Mouse (Mus musculus) gastrocnemius, postnatal 14 days (tissue): ENCODE data around the gene Gne. TPM values are rescaled to one million over a fixed set of nuclear protein-coding genes. Genes with fewer than 3 reads are reported as not detected.

Source experiments
- DNase-seq: peaks from one replicate; pipeline ENCODE4 v3.0.0; 2021; ENCODE audit warnings: mixed read lengths
- intact Hi-C: fragments of 180-260 bp; cut with DNase I; formaldehyde crosslinking; loops from one replicate; pipeline ENCODE4 v1.15.1; 2025; ENCODE audit warnings: low total_unique reads
- long read RNA-seq, 2 experiments: library from polyadenylated mRNA; stranded (forward); transcript quantifications; one replicate each; pipeline ENCODE4 v2.0.0; 2021
- total RNA-seq, 2 experiments: library from RNA; stranded (reverse); gene quantifications; 2 replicates each; pipeline ENCODE4 v1.2.3; 2021

Gene Gne
- 10 to 100 TPM; 12.4 to 13.0 TPM for total RNA-seq
- long read RNA-seq, experiment 1, transcript Gne-202 (12 exons, 2,920 nt), result major isoform, 8 of 13 reads
- long read RNA-seq, experiment 1, partial matches to known transcripts, result 1 of 13 reads
- long read RNA-seq, experiment 1, other reads (novel, unspliced or antisense), result 4 of 13 reads
- long read RNA-seq, experiment 2, transcript Gne-202 (12 exons, 2,920 nt), result major isoform, 8 of 11 reads
- long read RNA-seq, experiment 2, partial matches to known transcripts, result 1 of 11 reads
- long read RNA-seq, experiment 2, other reads (novel, unspliced or antisense), result 2 of 11 reads

DNA sequence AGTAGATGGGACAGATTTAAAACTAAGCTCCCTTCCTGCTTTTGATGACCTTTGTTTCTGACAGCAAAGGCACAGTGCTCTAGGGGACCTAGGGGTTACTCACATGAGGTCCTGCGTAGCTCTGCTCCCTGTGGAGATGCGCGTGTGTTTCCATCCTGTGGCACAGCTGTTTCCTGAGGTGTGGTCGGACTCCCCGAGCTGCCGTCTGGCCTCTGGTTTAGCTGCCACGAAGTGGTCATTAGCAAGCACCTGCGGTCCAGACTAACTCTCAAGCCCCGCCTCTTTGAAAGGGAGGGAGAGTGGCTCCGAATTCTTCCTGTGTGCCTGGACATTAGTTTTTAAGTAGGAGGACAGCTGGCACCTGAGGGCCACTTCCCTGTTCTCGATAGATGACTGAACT, at the start of gene Gne:
Gene Gne, minus strand, starts transcription at position 233 of the 400 bp plus-strand sequence.
- no peak for DNase-seq
- intact Hi-C loops, result no loop called here

DNA sequence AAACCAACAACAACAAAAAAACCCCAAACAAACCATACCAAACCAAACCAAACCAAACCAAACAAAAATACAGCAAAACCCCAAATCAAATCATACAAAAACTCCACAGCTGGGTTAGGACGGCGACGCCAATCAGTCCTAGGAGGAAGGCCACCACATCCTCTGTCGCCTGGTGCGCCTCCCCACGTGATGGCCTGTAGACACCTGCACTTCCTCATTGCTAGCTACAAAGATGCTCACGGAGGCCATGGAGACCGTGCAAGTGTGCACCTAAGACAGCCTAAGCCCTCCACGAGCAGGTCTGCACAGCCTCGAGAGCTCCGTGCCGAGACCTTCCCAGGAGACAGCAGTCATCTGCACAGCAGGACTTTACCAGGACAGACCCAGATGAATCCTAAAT, 42.8 kb upstream of the Gne start:
- intact Hi-C loops, result no loop called here

DNA sequence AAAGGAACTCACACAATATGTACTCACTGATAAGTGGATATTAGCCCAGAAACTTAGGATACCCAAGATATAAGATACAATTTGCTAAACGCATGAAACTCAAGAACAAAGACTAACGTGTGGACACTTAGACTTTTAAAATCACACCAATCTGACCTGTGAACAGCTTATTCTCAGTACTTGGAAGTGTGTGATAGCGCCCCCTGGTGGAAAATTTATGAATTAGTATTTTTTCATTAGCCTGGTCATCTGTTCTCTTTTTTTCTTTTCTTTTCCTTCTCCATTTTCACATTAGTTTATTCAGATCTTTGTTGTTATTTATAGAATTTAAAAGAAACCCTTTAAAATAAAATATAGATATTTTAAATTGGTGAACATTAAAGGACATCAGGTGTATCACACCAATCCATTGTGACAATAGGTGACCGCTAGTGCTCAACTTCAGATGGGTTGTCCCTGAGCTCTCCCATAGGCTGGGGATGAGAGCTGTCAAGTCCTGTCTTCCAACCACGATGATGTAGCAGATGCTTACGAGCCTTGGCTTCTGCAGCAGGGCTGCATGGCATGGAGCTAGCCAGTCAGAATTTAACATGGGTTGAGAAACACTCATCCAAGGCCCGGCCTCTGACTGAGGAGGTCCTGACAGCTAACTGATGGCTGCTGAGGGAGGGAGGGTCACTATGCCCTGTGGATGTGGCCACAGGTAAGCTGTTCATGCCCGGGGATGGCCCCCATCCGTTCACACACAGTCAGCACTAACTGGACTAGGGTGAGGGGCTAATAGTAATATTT, 35.6 kb upstream of the Gne start:
- intact Hi-C loops, result no loop called here
- DNase-seq, result no peak

More for the DNA sequence above, 42.8 kb upstream of the Gne start:
- DNase-seq, result no peak

DNA sequence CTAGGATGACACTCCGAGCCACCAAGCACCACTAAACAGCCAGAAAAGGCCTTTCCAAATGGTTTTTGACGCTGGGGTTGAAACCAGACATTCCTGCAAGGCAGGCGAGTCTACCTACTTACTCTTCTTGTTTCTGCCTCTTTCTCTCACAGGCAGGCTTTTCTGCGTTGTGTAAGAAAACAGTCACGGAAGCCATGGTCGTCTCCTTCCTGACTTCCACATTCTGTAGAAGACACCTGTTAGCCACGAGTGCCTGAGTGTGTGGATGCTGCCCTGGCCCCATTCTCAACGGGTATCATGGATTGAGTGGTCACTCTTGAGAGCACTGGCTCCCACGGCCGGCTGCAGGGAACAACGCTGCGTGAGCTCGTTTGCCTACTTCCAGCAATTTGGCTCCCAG, 31.1 kb upstream of the Gne start:
- intact Hi-C loops, result no loop called here

DNA sequence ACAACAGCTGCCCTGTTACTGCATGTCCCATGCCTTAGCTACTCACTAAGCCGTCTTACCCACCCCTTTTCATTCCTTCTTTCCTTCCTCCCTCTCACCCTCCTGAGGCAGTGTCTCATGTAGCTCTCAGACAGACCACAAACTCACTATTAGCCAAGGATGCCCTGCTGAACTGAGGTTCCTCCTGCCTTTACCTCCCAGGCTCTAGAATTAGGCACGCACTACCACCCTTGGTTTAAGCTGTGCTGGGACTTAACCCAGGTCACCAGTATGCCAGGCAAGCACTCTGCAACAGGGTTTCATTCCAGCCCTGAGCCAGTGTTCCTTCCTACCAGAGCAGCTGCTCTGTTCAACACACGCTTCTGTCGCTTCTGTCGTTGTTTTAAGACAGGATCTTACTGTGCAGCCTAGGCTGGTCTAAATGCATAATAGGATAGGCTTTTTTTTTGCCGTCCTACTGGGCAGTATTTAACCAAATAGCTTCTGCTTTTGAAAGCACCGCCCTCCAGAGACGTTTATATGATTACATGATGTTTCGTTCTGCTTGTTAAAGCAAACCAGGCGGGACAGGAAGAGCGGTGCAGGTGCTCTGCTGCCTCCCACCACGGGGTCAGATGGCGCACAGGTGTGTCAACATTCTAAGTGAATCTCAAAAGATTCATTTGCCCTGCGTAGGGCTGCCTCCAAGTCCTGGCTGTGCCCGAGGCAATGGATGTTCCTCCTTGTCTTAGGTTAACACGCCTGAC, 29.6 kb upstream of the Gne start:
- DNase-seq, result no peak
- intact Hi-C loops, result no loop called here

More for the DNA sequence above, 31.1 kb upstream of the Gne start:
- no peak for DNase-seq

DNA sequence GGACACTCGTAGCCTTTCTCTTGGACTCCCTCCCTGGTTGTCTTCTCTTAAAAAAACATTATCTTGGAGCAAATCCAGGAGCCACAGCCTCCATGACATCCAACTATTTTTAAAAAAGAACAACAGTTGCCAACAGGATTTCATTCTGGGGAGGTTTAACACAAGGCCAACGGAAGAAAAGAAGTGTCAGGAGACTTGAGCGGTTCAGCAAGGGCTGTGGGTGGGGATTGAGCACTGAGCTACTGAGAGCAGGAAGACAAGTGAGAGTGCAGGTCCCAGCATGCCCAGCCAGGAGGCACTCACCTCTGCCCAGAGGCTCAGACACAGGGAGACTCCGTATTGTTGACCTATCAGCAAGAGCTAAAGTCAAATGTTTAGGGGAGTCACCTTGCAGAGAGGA, 28.8 kb upstream of the Gne start:
- DNase-seq, result no peak
- intact Hi-C loops, result no loop called here

DNA sequence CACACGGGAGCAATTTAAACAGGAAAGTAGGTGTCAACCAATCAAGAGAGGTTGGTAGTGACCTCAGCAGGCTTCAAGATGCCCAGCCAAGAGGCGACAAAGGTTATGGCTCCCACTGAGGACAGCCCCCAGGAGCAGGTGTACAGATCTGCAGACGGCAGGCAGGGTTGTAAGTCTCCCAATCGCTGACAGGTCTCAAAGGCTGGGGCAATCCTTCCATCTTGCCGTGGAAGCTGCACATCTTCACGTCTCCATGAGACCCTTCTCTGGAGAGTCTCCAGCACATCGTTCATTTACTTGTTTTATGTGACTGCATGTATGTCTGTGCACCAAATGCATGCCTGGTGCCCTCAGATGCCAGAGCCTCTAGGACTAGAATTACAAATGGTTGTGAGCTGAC, 26.8 kb upstream of the Gne start:
- intact Hi-C loops, result no loop called here

DNA sequence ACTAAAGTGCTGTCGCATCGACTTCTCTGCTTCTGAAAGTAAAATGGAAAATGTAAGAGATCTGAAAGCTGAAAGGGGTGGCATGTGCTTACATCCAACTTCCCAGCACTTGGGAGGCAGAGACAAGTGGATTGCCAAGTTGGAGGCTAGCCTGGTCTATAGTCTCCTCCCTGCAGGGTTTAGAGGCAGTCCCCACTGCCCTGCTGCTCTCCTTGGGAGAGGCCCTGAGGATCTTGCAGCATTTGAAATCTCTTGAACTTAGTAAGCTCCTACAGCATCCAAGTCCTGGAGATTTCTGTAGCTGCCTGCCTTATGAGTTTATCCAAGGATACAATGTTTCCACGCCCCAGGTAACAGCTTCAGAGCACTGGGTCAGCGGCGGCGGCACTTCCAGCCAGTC, 24.3 kb upstream of the Gne start:
- DNase-seq, result no peak
- intact Hi-C loops, result no loop called here

More for the DNA sequence above, 26.8 kb upstream of the Gne start:
- no peak for DNase-seq

DNA sequence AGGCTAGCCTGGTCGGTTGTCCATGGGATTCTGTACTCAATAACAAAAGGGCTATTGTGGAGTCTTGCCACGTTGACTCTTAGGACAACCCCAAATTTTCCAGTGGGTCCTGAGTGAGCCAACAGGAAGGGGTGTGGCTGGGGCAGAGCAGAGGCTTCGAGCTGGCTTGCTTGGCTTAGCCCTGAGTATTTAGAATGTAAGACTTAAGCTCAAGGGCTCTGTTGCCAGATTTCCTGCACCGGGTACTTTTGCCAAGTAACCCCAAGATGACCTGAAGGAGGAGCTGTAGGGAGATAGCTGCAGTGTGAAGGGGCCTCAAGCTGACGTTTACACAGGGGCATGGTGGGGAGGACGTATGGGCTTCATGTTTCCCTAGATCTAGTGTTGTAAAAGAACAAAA, 23.4 kb upstream of the Gne start:
- DNase-seq, result no peak
- intact Hi-C loops, result no loop called here

DNA sequence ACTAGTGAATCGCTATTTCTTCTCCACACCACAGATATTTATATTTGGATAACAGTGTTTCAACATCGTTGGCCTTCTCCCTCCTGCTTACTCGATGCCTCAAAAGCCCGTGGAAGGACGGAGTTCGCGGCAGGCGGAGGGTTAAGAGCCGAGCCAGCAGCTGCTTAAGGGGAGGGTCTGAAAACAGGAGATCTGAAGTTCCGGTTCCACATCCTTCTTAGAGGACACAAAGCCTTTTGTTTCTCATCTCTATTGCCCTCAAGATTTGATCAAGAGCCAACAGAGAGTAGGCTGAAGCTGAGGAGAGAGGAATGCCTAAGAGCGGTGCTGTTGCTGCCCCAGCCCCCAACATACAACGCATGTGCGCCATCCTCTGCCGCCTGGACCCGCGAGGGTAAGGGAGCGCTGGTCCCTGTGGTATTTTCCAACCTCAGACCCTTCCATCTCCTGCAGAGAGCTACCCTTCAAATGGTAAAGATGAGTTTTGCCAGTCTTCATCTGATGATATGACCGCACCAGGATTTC, 22.4 kb upstream of the Gne start:
- no peak for DNase-seq

DNA sequence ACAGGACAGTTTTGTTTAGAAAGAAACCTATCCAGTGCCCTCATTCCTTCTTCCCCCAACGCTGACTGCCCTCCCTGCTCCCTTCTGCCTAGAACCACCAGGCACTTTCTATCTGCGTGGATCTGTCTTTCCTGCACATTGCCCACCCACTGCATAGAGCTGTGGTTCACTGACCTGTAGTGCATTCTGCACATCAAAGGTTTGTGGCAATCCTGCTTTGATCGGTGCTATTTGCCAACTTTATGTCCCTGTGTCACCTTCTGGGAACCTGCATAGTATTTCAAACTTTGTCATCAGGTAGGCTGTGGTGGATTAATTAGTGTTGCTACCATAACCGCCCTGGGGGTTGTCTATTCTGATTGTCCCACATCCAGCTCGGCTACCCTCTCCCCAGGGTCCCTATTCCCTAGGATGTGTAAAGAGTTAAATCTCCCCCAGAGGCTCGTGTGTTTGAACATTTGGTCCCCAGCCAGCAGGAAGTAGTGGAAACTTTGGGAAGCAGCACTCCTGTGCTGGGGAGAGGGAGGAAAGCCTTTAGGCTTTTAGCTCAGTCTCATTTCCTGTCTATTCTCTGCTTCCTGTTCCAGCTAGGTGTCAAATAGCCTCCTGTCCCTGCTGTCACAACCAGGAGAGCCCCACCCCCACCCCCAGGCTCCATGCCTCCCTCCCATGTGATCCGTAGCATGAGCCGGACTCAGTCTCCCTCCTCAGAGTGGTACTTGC, 20.4 kb upstream of the Gne start:
- DNase-seq, result no peak
- intact Hi-C loops, result no loop called here

More for the DNA sequence above, 22.4 kb upstream of the Gne start:
- intact Hi-C loops, result no loop called here

DNA sequence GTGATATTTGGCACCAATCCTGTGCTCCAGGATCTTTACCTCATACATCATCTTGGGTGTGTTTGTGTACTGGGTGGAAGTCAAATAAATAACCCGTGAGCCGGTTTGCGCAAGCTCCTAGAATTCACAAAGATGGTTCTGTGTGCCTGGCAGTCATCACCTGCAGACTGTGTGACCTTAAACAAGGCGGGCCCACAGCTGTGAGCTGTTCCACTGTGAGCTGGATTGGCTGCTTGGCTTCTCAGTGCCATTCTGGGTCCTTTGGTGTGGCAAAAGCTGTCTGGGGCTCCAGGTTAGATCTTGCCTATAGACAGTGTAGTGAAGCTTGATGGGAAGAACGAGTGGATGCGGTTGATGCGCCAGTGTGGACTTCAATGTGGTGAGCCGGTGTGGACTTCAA, 19.6 kb upstream of the Gne start:
- intact Hi-C loops, result no loop called here
- DNase-seq, result no peak

DNA sequence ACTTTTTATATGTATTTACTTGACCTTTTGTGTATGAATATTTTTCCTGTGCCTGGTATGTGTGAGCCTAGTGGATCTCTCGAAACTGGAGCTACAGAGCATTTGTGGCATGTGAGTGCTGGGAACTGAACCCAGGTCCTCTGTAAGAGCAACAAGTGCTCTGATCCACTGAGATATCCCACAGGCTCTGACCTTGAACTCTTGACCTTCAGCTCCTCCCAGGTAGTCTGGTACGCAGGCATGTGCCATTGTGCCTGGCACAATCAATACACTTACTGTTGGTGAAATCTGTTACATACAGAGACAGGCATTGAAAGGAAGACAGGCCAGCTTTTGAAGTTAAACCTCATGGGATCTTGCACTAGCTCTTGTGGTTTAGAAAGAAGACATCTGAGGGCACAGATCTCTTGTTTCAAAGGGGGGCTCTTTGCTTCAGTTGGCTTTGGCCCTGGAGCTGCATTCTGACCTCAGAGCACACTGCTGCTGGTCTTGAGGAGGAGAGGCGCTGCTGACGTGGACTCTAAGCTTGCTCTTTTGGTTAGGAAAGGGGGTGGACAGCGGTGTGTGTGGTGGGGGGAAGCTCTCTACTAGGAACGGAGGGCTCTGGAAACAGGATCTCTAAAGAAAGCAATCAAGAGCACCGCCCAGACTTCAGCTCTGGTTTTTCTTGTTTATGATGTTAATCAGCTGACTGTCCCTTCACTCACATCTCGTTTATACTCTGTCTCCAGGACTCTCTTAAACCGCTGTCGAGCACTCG, 13.8 kb upstream of the Gne start:
- DNase-seq, result no peak

DNA sequence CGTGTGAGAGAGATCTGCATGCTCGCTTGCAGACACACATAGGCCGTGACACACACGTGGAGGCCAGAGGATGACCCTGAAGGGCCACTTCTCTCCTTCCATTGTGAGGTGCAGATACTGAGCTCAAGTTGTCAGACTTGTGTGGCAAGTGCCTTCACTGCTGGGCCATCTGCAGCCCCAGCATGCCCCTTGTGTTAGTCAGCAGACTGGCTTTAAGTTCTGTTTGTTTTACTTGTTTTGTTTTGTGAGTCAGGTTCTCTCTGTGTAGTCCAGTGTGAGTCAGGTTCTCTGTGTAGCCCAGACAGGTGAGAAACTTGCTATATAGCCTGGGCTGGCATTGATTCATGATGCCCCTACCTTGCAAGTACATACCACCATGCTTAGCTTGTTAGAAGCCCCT, 10.5 kb upstream of the Gne start:
- DNase-seq, result no peak
- intact Hi-C loops, result no loop called here

More for the DNA sequence above, 13.8 kb upstream of the Gne start:
- intact Hi-C loops, result no loop called here

DNA sequence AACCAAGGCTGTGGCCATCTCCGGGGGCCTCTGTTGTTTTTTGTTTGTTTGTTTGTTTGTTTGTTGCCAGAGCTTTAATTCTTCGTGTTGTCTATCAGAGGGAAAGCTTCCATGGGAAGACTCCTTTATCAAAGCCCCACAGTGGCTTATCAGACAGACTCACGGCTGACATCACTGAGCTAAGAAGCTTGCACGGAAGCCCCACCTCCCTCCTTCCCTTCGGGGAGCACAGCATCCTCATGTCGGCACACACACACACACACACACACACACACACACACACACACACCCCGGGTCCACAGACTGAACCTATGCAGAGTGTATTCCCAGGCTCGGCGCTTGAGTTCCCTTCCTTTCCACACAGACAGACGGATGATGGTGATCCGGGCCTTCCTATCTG, 8.4 kb upstream of the Gne start:
- intact Hi-C loops, result no loop called here
- no peak for DNase-seq

DNA sequence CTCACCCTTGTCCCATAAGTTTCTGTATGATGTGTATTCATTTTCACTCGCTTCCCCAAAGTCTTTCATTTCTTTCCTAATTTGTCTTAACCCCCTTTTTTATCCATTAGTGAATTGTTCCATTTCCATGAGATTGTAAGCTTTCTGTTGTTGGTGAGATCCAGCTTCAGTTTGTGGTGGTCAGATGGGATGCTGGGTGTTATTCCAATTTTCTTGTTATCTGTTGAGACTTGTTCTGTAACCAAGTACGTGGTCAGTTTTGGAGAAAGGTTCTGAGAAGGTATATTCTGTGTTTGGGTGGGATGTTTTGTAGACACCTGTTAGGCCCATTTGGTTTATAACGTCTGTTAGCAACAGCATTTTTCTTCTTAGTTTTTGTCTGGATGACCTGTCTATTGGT, 1.6 kb upstream of the Gne start:
- intact Hi-C loops, result no loop called here
- DNase-seq, result no peak

DNA sequence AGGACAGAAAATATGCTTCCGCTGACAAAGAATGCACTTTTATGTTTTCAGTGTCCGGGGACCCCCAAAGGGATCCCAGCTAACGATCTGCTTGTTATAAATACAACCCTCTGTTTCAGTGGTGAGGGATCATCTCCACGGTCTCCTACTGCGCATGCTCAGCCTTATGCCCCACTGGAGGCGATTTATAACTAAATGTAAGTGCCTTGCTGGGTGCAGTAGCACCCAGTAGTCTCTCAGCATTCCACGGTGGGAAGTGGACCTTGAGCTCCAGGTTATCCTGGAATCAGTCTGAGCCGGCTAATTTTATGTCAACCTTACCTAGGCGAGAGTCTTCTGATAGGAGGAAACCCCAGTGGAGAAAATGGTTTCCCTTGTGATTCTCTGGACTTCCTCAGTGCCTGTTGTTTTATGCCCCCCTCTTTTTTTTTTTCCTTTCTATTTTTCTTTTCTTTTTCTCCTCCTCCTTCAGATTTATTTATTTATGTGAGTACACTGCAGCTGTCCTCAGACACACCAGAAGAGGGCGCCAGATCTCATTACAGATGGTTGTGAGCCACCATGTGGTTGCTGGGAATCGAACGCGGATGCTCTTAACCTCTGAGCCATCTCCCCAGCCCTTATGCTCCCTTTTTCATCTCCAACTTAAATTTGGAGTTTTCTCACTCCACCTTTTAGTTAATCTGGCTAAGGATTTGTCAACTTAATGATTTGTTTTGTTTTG, 787 bp upstream of the Gne start:
- intact Hi-C loops, result no loop called here

DNA sequence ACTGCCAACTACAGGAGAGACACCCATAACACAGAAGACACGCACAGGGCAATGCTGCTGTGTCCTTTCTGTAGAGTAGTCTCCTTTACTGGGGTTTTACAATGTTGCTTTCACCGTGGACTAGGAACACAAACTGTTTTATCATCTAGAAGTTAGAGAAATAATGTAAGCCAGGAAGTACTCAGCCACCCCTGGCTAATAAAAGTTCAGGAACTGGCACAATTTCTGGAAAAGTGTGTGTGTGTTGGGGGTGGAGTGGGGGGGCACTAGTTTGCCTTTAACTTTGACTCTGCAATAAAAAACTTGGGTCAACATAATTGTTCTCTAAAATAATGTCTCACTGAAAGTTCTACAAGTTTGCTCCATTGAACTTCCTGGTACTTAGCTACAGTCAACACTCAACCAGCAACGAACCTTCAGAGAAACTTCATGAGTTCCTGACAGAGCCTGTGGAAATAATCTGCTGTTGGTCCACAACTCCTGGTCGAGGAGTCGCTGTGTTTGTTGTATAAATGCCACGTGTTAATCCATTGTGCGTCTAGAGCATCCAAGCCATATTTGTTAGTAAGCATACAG, 5.5 kb downstream of the Gne start:
- DNase-seq, result no peak
- intact Hi-C loops, result loop anchor here (10.0 kb wide), 1 partner anchor 216 kb away; no protein-coding TSS in a partner anchor

More for the DNA sequence above, 787 bp upstream of the Gne start:
- DNase-seq, result no peak
